Mouse (Mus musculus): ENCODE results near the gene Dcaf5. TPM values are rescaled to one million over a fixed set of nuclear protein-coding genes. Genes with fewer than 3 reads are reported as not detected.

Dcaf5 gene
- polyA plus RNA-seq, 1 experiment from 2014 or later, result 25.2 TPM

GRCm38 (mm10) chr12:80440957-80441356 lies 4.6 kb upstream of the Dcaf5 start:
- no peak for ATAC-seq (ENCODE audit: low FRiP score)
- Histone ChIP-seq H3K27me3 (no peaks in the 10 kb centered on the region), H3K4me2 (no peak overlapping the region), H3K9ac (no peak overlapping the region), H3K36me3 (no peaks in the 10 kb centered on the region), H3K9me3 (no peaks in the 10 kb centered on the region), H3K4me3 (no peak overlapping the region), H3K27ac (no peak overlapping the region), H3K4me1 (replicated peaks) (no peaks in the 10 kb centered on the region)
- 84% methylated on average over 2 of the region's 2 CpGs for WGBS

- Histone ChIP-seq H3K36me3 (no peaks in the 10 kb centered on the region), H3K9me3 (no peaks in the 10 kb centered on the region), H3K9ac (peak overlapping the region; percentile 96), H3K4me2 (peak overlapping the region; percentile 69), H3K27ac (peak overlapping the region; percentile 98), H3K4me1 (replicated peaks) (peaks cover 22% of the 10 kb centered on the region), H3K4me3 (peak overlapping the region; percentile 93), H3K27me3 (no peaks in the 10 kb centered on the region)
- WGBS, result 24% methylated on average over 4 of the region's 4 CpGs
- no peak for ATAC-seq (ENCODE audit: low FRiP score)
These were observed 762 bp upstream of the Dcaf5 start for GRCm38 (mm10) chr12:80437051-80437675.

GRCm38 (mm10) chr12:80435887-80436286 lies 514 bp downstream of the Dcaf5 start:
- peaks cover 22% of the 10 kb centered on the region for H3K4me1 ChIP-seq (replicated peaks)
- H3K36me3 ChIP-seq, result no peaks in the 10 kb centered on the region
- peak overlapping the region; percentile 93 for H3K4me3 ChIP-seq
- H3K9me3 ChIP-seq, result no peaks in the 10 kb centered on the region
- no peaks in the 10 kb centered on the region for H3K27me3 ChIP-seq
- WGBS, result 2% methylated on average over 8 of the region's 10 CpGs
- peak overlapping the region; percentile 96 for H3K9ac ChIP-seq
- peak overlapping the region; percentile 69 for H3K4me2 ChIP-seq
- H3K27ac ChIP-seq, result peak overlapping the region; percentile 98
- peak; percentile 37 for ATAC-seq (ENCODE audit: low FRiP score)

GRCm38 (mm10) chr12:80434961-80435691 lies 1.3 kb downstream of the Dcaf5 start:
- H3K4me2 ChIP-seq, result peak overlapping the region; percentile 69
- no peaks in the 10 kb centered on the region for H3K36me3 ChIP-seq
- H3K4me3 ChIP-seq, result peak overlapping the region; percentile 93
- H3K27ac ChIP-seq, result peak overlapping the region; percentile 98
- no peaks in the 10 kb centered on the region for H3K27me3 ChIP-seq
- WGBS, result under 1% methylated on average over 47 of the region's 64 CpGs
- peak overlapping the region; percentile 96 for H3K9ac ChIP-seq
- H3K4me1 ChIP-seq (replicated peaks), result peaks cover 22% of the 10 kb centered on the region
- H3K9me3 ChIP-seq, result no peaks in the 10 kb centered on the region
- ATAC-seq (ENCODE audit: low FRiP score), result peak; percentile 70

DNA sequence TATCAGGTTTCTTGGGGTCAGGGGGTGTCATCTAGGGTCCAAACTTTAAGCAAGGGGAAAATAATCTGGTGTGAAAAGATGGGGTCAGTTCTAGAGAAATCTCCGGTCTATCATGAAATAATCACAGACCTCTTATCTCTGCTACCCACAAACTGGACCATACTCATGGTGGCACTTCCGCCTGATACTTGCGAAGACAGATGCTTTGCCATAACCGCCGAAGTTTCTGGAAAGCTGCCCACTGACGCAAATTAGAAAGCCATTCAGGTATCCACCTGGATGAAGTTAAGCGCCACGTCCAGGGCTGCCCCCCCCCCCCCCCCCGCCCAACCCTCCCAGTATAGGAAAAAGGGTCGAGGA lies 1.8 kb downstream of the Dcaf5 start:
- peak overlapping the region; percentile 98 for H3K27ac ChIP-seq
- H3K9ac ChIP-seq, result peak overlapping the region; percentile 96
- H3K9me3 ChIP-seq, result no peaks in the 10 kb centered on the region
- H3K4me3 ChIP-seq, result peak overlapping the region; percentile 93
- peaks cover 22% of the 10 kb centered on the region for H3K4me1 ChIP-seq (replicated peaks)
- peak overlapping the region; percentile 69 for H3K4me2 ChIP-seq
- no peaks in the 10 kb centered on the region for H3K27me3 ChIP-seq
- 17% methylated on average over 6 of the region's 10 CpGs for WGBS
- H3K36me3 ChIP-seq, result no peaks in the 10 kb centered on the region
- no peak for ATAC-seq (ENCODE audit: low FRiP score)

DNA sequence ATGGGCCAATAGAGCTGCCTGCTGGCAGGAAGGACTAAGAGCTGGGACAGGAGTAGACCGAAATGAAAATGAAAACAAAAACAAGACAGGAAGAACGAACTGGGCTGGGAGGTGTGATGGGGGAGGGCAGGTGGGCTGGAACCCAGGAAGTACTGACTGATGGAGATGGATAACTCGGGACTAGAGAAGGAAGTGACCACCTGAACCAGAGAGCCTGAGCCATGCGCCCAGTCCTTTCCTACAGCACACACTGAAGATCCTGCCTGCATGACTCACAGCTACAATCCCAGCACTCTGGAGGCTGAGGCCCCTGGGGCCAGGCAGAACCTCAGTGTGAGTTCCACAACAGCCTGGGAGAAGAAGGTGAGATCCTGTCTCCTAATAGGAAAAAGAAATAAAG lies 3.1 kb downstream of the Dcaf5 start:
- no peak overlapping the region for H3K4me2 ChIP-seq
- no peak overlapping the region for H3K9ac ChIP-seq
- WGBS, result 71% methylated on average over 4 of the region's 4 CpGs

GRCm38 (mm10) chr12:80427683-80428082 lies 8.7 kb downstream of the Dcaf5 start:
- Histone ChIP-seq H3K27ac (no peak overlapping the region), H3K9me3 (no peaks in the 10 kb centered on the region), H3K4me1 (replicated peaks) (peaks cover 6% of the 10 kb centered on the region), H3K27me3 (no peaks in the 10 kb centered on the region), H3K4me3 (no peak overlapping the region), H3K9ac (no peak overlapping the region), H3K4me2 (no peak overlapping the region), H3K36me3 (peaks cover 18% of the 10 kb centered on the region)
- 96% methylated on average over 3 of the region's 3 CpGs for WGBS
- no peak for ATAC-seq (ENCODE audit: low FRiP score)

More for the DNA sequence above, 3.1 kb downstream of the Dcaf5 start:
- Histone ChIP-seq H3K9me3 (no peaks in the 10 kb centered on the region), H3K4me3 (no peak overlapping the region), H3K4me1 (replicated peaks) (peaks cover 22% of the 10 kb centered on the region), H3K27me3 (no peaks in the 10 kb centered on the region), H3K36me3 (0 out of 2 replicates have a peak, but pooled peaks cover 6% of the 10 kb centered on the region), H3K27ac (no peak overlapping the region)
- ATAC-seq (ENCODE audit: low FRiP score), result no peak

DNA sequence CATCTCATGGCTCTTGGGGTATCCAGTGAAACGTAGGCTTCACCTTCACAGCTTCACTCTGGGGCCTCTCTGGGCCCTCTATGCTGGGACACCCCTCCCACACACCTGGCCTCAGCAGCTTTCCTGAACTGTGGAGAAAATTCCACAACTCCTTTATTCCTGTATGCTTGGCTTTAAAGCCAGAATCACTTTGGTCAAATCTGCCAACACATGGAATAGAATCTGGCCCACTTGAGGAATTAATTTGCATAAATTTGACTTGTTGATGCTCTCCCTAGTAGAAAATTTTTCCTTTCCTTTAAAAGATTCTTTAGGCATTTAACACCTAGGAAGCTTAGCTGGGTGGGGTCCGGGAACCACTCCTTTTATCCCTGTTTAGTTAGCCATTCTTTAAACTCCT lies 21.3 kb downstream of the Dcaf5 start:
- 100% methylated on average over 2 of the region's 2 CpGs for WGBS
- Histone ChIP-seq H3K4me2 (no peak overlapping the region), H3K4me1 (replicated peaks) (no peaks in the 10 kb centered on the region), H3K27ac (no peak overlapping the region), H3K36me3 (peaks cover 43% of the 10 kb centered on the region), H3K27me3 (no peaks in the 10 kb centered on the region), H3K9me3 (peaks cover 9% of the 10 kb centered on the region), H3K9ac (no peak overlapping the region), H3K4me3 (no peak overlapping the region)
- ATAC-seq (ENCODE audit: low FRiP score), result no peak

- 96% methylated on average over 8 of the region's 8 CpGs for WGBS
- no peak overlapping the region for H3K9ac ChIP-seq
- H3K9me3 ChIP-seq, result peaks cover 6% of the 10 kb centered on the region
- H3K4me1 ChIP-seq (replicated peaks), result no peaks in the 10 kb centered on the region
- no peak overlapping the region for H3K4me2 ChIP-seq
- ATAC-seq (ENCODE audit: low FRiP score), result no peak
- H3K27ac ChIP-seq, result no peak overlapping the region
- H3K36me3 ChIP-seq, result peaks cover 36% of the 10 kb centered on the region
- no peak overlapping the region for H3K4me3 ChIP-seq
- no peaks in the 10 kb centered on the region for H3K27me3 ChIP-seq
These were observed 25.5 kb downstream of the Dcaf5 start for GRCm38 (mm10) chr12:80410855-80411254.

GRCm38 (mm10) chr12:80407824-80408223 lies 28.6 kb downstream of the Dcaf5 start:
- whole genome bisulfite sequencing, result 45% methylated on average over 3 of the region's 3 CpGs
- ATAC-seq (ENCODE audit: low FRiP score), result no peak
- Histone ChIP-seq H3K9me3 (no peaks in the 10 kb centered on the region), H3K4me3 (no peak overlapping the region), H3K27me3 (no peaks in the 10 kb centered on the region), H3K27ac (no peak overlapping the region), H3K4me2 (no peak overlapping the region), H3K36me3 (peaks cover 27% of the 10 kb centered on the region), H3K4me1 (replicated peaks) (no peaks in the 10 kb centered on the region), H3K9ac (no peak overlapping the region)

DNA sequence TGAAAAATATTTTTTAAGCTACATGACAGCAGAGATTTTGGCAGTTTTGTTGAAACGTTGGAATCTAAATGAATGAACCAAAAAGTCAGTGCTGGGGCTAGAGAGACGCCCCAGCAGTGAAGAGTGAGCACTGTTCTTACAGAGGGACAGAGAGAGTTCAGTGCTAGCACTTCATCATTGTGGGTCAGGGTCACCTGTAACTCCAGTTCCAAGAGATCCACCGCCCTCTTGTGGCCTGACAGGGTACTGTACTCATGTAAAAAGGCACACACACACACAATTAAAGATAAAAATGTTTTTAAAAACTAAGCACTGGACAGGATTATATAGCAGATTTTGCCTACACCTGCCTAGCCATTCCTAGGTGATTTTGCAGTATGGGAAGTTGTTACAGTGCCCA lies 29.8 kb downstream of the Dcaf5 start:
- no peaks in the 10 kb centered on the region for H3K4me1 ChIP-seq (replicated peaks)
- H3K4me2 ChIP-seq, result no peak overlapping the region
- H3K36me3 ChIP-seq, result peaks cover 35% of the 10 kb centered on the region
- no peak overlapping the region for H3K27ac ChIP-seq
- no peaks in the 10 kb centered on the region for H3K27me3 ChIP-seq
- H3K4me3 ChIP-seq, result no peak overlapping the region
- no peak overlapping the region for H3K9ac ChIP-seq
- no peaks in the 10 kb centered on the region for H3K9me3 ChIP-seq
- ATAC-seq (ENCODE audit: low FRiP score), result no peak
- WGBS, result 40% methylated on average over 3 of the region's 3 CpGs

DNA sequence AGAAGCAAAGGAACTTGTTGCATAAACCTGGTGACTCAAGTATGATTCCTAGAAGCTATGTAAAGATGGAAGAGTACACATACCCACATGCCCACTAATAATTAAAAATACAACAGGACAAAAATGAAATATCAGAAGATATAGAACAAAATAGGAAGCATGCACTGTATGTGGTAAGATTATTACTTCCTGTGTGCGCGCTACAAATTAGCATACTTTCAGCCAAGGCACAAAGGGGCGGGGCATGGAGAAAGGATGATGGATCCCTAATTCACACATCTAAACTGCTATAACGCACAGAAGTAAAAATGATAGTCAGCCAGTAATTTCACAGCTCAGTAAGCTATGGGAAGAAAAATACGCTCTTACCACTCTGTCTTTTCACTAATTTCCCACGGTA lies 32.3 kb downstream of the Dcaf5 start:
- H3K9ac ChIP-seq, result no peak overlapping the region
- no peak overlapping the region for H3K4me2 ChIP-seq
- H3K27me3 ChIP-seq, result no peaks in the 10 kb centered on the region
- H3K9me3 ChIP-seq, result no peaks in the 10 kb centered on the region
- peaks cover 32% of the 10 kb centered on the region for H3K36me3 ChIP-seq
- no peak overlapping the region for H3K27ac ChIP-seq
- ATAC-seq (ENCODE audit: low FRiP score), result no peak
- WGBS, result 92% methylated on average over 6 of the region's 6 CpGs
- no peaks in the 10 kb centered on the region for H3K4me1 ChIP-seq (replicated peaks)
- no peak overlapping the region for H3K4me3 ChIP-seq

DNA sequence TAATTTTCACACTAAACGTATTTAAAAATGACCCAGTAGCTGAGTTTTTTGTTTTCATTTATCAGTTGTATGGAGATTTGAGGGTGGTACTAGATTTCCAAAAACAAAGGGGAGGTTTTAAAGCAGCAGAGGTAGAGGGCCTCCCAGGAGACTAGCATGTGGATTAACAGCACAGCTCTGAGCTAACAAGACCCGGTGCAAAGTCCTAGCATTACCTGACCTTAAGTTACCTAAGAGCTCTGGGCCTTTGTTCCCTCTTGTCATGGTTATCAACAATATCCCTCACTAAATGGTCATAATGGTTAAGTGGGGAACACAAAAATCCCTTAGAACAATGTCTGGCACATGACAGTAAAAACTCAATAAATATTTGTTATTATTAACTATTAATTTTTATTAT lies 37.3 kb downstream of the Dcaf5 start:
- H3K4me1 ChIP-seq (replicated peaks), result no peaks in the 10 kb centered on the region
- no peaks in the 10 kb centered on the region for H3K9me3 ChIP-seq
- H3K9ac ChIP-seq, result no peak overlapping the region
- peaks cover 75% of the 10 kb centered on the region for H3K36me3 ChIP-seq
- H3K4me3 ChIP-seq, result no peak overlapping the region
- ATAC-seq (ENCODE audit: low FRiP score), result no peak
- H3K4me2 ChIP-seq, result no peak overlapping the region
- 90% methylated on average over 2 of the region's 2 CpGs for WGBS
- H3K27ac ChIP-seq, result no peak overlapping the region
- no peaks in the 10 kb centered on the region for H3K27me3 ChIP-seq

Measured in hindbrain, embryonic 13.5 days (tissue).